Mouse (Mus musculus): ENCODE results near the gene Wwox. TPM values are rescaled to one million over a fixed set of nuclear protein-coding genes. Genes with fewer than 3 reads are reported as not detected.

The Wwox gene
- polyA plus RNA-seq, 1 experiment from 2014 or later, result 9.9 TPM

- Histone ChIP-seq H3K27ac (replicated peaks) (no peak overlapping the region), H3K4me1 (peaks cover 24% of the 10 kb centered on the region), H3K4me3 (no peak overlapping the region), H3K36me3 (replicated peaks) (no peaks in the 10 kb centered on the region), H3K27me3 (replicated peaks; ENCODE audit: low read depth, poor library complexity, severe bottlenecking) (0 out of 2 replicates have a peak, but pooled peaks cover 7% of the 10 kb centered on the region), H3K9me3 (no peaks in the 10 kb centered on the region)
- 90% methylated on average over 9 of the region's 9 CpGs for WGBS
- DNase-seq (ENCODE audit: low spot score), result no peak
These were observed 339.5 kb downstream of the Wwox start for GRCm38 (mm10) chr8:114779002-114779401.

DNA sequence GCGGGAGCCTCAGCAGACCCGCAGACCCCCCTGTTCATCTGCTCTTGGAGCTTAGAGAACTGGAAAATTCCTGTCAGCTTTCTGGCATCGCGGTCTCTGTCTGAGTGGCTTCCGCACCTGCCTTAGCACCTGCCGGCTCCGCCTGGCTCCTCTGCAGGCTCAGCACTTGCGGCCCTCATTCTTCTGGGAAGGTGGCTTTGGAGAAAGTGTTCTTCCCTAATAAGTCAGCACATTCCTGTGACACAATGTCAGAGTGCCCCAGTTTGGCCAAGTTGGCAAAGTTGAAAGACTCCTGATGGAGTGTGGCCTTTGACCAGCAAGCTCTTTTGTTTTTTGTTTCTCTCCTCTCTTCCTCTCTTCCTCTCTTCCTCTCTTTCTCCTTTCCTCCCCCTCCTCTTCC lies 343.9 kb downstream of the Wwox start:
- WGBS, result 79% methylated on average over 8 of the region's 8 CpGs
- no peaks in the 10 kb centered on the region for H3K9me3 ChIP-seq
- H3K4me1 ChIP-seq, result no peaks in the 10 kb centered on the region

GRCm38 (mm10) chr8:114785834-114786233 lies 346.4 kb downstream of the Wwox start:
- Histone ChIP-seq H3K27me3 (replicated peaks; ENCODE audit: low read depth, poor library complexity, severe bottlenecking) (0 out of 2 replicates have a peak, but pooled peaks cover 7% of the 10 kb centered on the region), H3K9me3 (no peaks in the 10 kb centered on the region), H3K27ac (replicated peaks) (no peak overlapping the region), H3K4me1 (no peaks in the 10 kb centered on the region; the same call in 1 of the 2 replicates), H3K4me3 (no peak overlapping the region), H3K36me3 (replicated peaks) (no peaks in the 10 kb centered on the region)
- WGBS, result 94% methylated on average over 11 of the region's 11 CpGs
- no peak for DNase-seq (ENCODE audit: low spot score)

More for the DNA sequence above, 343.9 kb downstream of the Wwox start:
- no peak for DNase-seq (ENCODE audit: low spot score)
- 0 out of 2 replicates have a peak, but pooled peaks cover 7% of the 10 kb centered on the region for H3K27me3 ChIP-seq (replicated peaks; ENCODE audit: low read depth, poor library complexity, severe bottlenecking)
- no peak overlapping the region for H3K4me3 ChIP-seq
- no peak overlapping the region for H3K27ac ChIP-seq (replicated peaks)
- no peaks in the 10 kb centered on the region for H3K36me3 ChIP-seq (replicated peaks)

GRCm38 (mm10) chr8:114789616-114790015 lies 350.2 kb downstream of the Wwox start:
- DNase-seq (ENCODE audit: low spot score), result no peak
- H3K4me1 ChIP-seq, result no peaks in the 10 kb centered on the region; the same call in 1 of the 2 replicates
- H3K27ac ChIP-seq (replicated peaks), result no peak overlapping the region
- H3K36me3 ChIP-seq (replicated peaks), result no peaks in the 10 kb centered on the region
- 83% methylated on average over 7 of the region's 7 CpGs for WGBS
- no peak overlapping the region for H3K4me3 ChIP-seq
- no peaks in the 10 kb centered on the region for H3K9me3 ChIP-seq
- H3K27me3 ChIP-seq (replicated peaks; ENCODE audit: low read depth, poor library complexity, severe bottlenecking), result no peaks in the 10 kb centered on the region

GRCm38 (mm10) chr8:114790754-114791153 lies 351.3 kb downstream of the Wwox start:
- no peaks in the 10 kb centered on the region for H3K27me3 ChIP-seq (replicated peaks; ENCODE audit: low read depth, poor library complexity, severe bottlenecking)
- no peak for DNase-seq (ENCODE audit: low spot score)
- H3K27ac ChIP-seq (replicated peaks), result no peak overlapping the region; the same call in 1 of the 2 replicates
- H3K4me1 ChIP-seq, result no peaks in the 10 kb centered on the region; the same call in 1 of the 2 replicates
- WGBS, result 80% methylated on average over 7 of the region's 7 CpGs
- H3K4me3 ChIP-seq, result no peak overlapping the region
- H3K36me3 ChIP-seq (replicated peaks), result no peaks in the 10 kb centered on the region
- no peaks in the 10 kb centered on the region for H3K9me3 ChIP-seq

- Histone ChIP-seq H3K27ac (replicated peaks) (no peak overlapping the region), H3K27me3 (replicated peaks; ENCODE audit: low read depth, poor library complexity, severe bottlenecking) (no peaks in the 10 kb centered on the region), H3K4me3 (no peak overlapping the region), H3K9me3 (no peaks in the 10 kb centered on the region), H3K36me3 (replicated peaks) (no peaks in the 10 kb centered on the region), H3K4me1 (no peaks in the 10 kb centered on the region; the same call in 1 of the 2 replicates)
- 91% methylated on average over 9 of the region's 9 CpGs for WGBS
- no peak for DNase-seq (ENCODE audit: low spot score)
These were observed 354.2 kb downstream of the Wwox start for GRCm38 (mm10) chr8:114793682-114794081.

GRCm38 (mm10) chr8:114801428-114802134 lies 362.1 kb downstream of the Wwox start:
- peaks cover 2% of the 10 kb centered on the region; the same call in 1 of the 2 replicates for H3K4me1 ChIP-seq
- H3K27ac ChIP-seq (replicated peaks), result no peak overlapping the region
- no peaks in the 10 kb centered on the region for H3K9me3 ChIP-seq
- no peak for DNase-seq (ENCODE audit: low spot score)
- no peaks in the 10 kb centered on the region for H3K36me3 ChIP-seq (replicated peaks)
- H3K4me3 ChIP-seq, result no peak overlapping the region
- no peaks in the 10 kb centered on the region for H3K27me3 ChIP-seq (replicated peaks; ENCODE audit: low read depth, poor library complexity, severe bottlenecking)
- WGBS, result 64% methylated on average over 7 of the region's 7 CpGs

DNA sequence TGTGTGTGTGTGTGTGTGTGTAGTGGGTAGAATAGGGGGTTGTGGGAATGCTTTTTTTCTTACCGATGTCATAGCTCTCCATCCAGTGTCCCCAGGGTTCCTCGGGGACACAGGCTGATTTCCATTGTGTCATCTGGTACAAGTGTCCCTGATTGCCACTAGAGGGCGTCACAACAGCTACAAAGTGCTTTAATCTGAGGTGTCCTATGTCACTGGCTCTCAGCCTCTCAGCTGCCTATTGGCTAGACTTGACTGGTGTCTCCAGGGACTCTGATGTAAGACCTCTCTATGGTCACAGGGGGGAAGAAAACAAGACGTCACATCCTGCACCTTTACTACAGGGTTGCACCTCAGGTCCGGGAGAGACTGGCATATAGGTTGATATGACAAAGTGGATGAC lies 363.7 kb downstream of the Wwox start:
- no peak for DNase-seq (ENCODE audit: low spot score)
- Histone ChIP-seq H3K9me3 (no peaks in the 10 kb centered on the region), H3K36me3 (replicated peaks) (no peaks in the 10 kb centered on the region), H3K4me1 (peaks cover 2% of the 10 kb centered on the region; the same call in 1 of the 2 replicates), H3K4me3 (no peak overlapping the region), H3K27ac (replicated peaks) (no peak overlapping the region), H3K27me3 (replicated peaks; ENCODE audit: low read depth, poor library complexity, severe bottlenecking) (no peaks in the 10 kb centered on the region)
- 57% methylated on average over 5 of the region's 5 CpGs for WGBS

DNA sequence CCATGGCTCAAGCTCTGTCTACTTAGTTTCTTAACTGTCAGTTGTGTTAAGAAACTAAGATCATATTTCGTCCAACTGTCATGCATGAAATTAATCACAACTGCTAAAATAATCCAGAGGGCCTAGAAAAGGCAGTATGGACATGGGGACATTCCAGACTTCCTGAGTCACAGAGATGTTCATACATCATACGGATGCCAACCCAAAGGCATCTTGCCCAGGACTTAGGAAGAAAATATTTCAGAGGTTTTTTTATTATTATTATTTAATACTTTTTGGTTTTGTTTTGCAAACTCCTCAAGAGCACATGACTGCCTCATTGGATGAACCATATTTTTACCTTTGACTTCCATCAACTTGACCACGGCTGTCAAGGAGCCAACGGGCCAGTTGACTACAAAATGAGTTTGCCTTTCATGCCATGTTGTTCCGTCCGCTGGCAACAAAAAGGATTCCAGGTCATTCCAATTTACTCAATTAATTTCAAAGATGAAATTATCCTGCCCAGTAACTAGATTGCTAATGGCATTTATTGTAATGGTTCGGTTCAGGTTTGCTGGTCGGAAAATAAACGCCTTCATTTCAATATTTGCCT lies 367.5 kb downstream of the Wwox start:
- Histone ChIP-seq H3K36me3 (replicated peaks) (no peaks in the 10 kb centered on the region), H3K27me3 (replicated peaks; ENCODE audit: low read depth, poor library complexity, severe bottlenecking) (no peaks in the 10 kb centered on the region), H3K27ac (replicated peaks) (no peak overlapping the region), H3K9me3 (no peaks in the 10 kb centered on the region), H3K4me1 (no peaks in the 10 kb centered on the region; the same call in 1 of the 2 replicates), H3K4me3 (no peak overlapping the region)
- 95% methylated on average over 9 of the region's 9 CpGs for WGBS
- no peak for DNase-seq (ENCODE audit: low spot score)

GRCm38 (mm10) chr8:114807676-114808426 lies 368.4 kb downstream of the Wwox start:
- no peak for DNase-seq (ENCODE audit: low spot score)
- Histone ChIP-seq H3K27ac (replicated peaks) (no peak overlapping the region), H3K36me3 (replicated peaks) (no peaks in the 10 kb centered on the region), H3K27me3 (replicated peaks; ENCODE audit: low read depth, poor library complexity, severe bottlenecking) (no peaks in the 10 kb centered on the region), H3K4me3 (no peak overlapping the region), H3K4me1 (no peaks in the 10 kb centered on the region; the same call in 1 of the 2 replicates), H3K9me3 (no peaks in the 10 kb centered on the region)
- 87% methylated on average over 22 of the region's 22 CpGs for WGBS

GRCm38 (mm10) chr8:114810470-114810869 lies 371.0 kb downstream of the Wwox start:
- no peaks in the 10 kb centered on the region for H3K36me3 ChIP-seq (replicated peaks)
- WGBS, result 92% methylated on average over 5 of the region's 5 CpGs
- H3K4me3 ChIP-seq, result no peak overlapping the region
- H3K9me3 ChIP-seq, result no peaks in the 10 kb centered on the region
- no peaks in the 10 kb centered on the region for H3K27me3 ChIP-seq (replicated peaks; ENCODE audit: low read depth, poor library complexity, severe bottlenecking)
- 0 out of 2 replicates have a peak, but pooled peaks cover 2% of the 10 kb centered on the region for H3K4me1 ChIP-seq
- DNase-seq (ENCODE audit: low spot score), result no peak
- H3K27ac ChIP-seq (replicated peaks), result no peak overlapping the region

- peaks cover 17% of the 10 kb centered on the region for H3K4me1 ChIP-seq
- DNase-seq (ENCODE audit: low spot score), result no peak
- H3K4me3 ChIP-seq, result no peak overlapping the region
- no peaks in the 10 kb centered on the region for H3K36me3 ChIP-seq (replicated peaks)
- H3K27me3 ChIP-seq (replicated peaks; ENCODE audit: low read depth, poor library complexity, severe bottlenecking), result no peaks in the 10 kb centered on the region
- 92% methylated on average over 10 of the region's 10 CpGs for WGBS
- H3K27ac ChIP-seq (replicated peaks), result no peak overlapping the region
- H3K9me3 ChIP-seq, result no peaks in the 10 kb centered on the region
These were observed 374.4 kb downstream of the Wwox start for GRCm38 (mm10) chr8:114813830-114814229.

Measured in embryonic facial prominence, embryonic 10.5 days (tissue).